Mouse (Mus musculus) lung, adult 2 months (tissue): Measurements from ENCODE around the gene Eed.

Experiments used
- CTCF ChIP-seq: fragments of 200-500 bp; IDR thresholded peaks from 2 replicates; pipeline ENCODE4 v1.5.1; 2011; ENCODE audit warnings: mild to moderate bottlenecking, low read length, control low read depth; ENCODE audit not compliant: insufficient read depth
- POLR2A ChIP-seq: fragments of 200-500 bp; IDR thresholded peaks from 2 replicates; pipeline ENCODE4 v1.6.1; 2011; ENCODE audit warnings: low read depth, mild to moderate bottlenecking, control low read depth, low read length, borderline replicate concordance; ENCODE audit errors: extremely low read depth

DNA sequence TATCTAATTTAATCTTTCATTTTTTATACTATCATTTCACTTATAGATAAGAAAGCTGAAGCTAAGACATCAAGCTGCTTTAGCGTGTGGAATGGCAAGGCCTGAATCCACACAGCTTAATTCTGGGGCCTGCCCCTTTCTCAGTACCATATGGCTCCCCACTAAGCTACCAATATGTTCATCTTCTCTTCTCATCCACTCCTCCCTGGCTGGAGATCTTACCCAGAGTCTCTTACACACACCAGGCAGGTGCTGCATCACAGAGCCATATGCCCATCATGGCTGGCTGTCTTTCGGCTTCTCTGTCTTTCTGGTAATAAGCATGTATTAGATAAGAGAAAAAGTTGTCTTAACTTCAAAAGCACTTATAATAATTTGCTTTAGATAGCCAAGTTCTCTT, 2.7 kb upstream of the Eed start:
- TF ChIP-seq POLR2A (no peak), CTCF (no peak)
